32 mouse cellular contexts compared by ENCODE assay signal in genomic region chr17:68982094-68982493, GRCm38 (mm10).
"Had no signal": no experiment of that assay in that cellular context is flagged by ENCODE, and none has a peak within 500 bp of the region (broad histone marks: within the 10 kb centered on the region; RNA-seq: fewer than 3 reads in every experiment).

No protein-coding gene starts in this region.

- H3K9me3 ChIP-seq: limb, embryonic 10.5 days; limb, embryonic 12.5 days; limb, embryonic 13.5 days; limb, embryonic 15.5 days; liver, embryonic 12.5 days; liver, embryonic 13.5 days; liver, embryonic 15.5 days; lung, embryonic 15.5 days; midbrain, embryonic 10.5 days; midbrain, embryonic 12.5 days; midbrain, embryonic 13.5 days; midbrain, embryonic 15.5 days; neural tube, embryonic 12.5 days had no signal

- H3K4me2 ChIP-seq: limb, embryonic 12.5 days; limb, embryonic 13.5 days; limb, embryonic 15.5 days; liver, embryonic 11.5 days; liver, embryonic 12.5 days; liver, embryonic 13.5 days; liver, embryonic 15.5 days; lung, embryonic 14.5 days; lung, embryonic 15.5 days; midbrain, embryonic 11.5 days; midbrain, embryonic 12.5 days; midbrain, embryonic 13.5 days; midbrain, embryonic 15.5 days; neural tube, embryonic 12.5 days had no signal

- H3K36me3 ChIP-seq: limb, embryonic 10.5 days; limb, embryonic 12.5 days; limb, embryonic 13.5 days; limb, embryonic 15.5 days; liver, embryonic 12.5 days; liver, embryonic 13.5 days; liver, embryonic 15.5 days; lung, embryonic 15.5 days; midbrain, embryonic 10.5 days; midbrain, embryonic 12.5 days; midbrain, embryonic 13.5 days; midbrain, embryonic 15.5 days; neural tube, embryonic 12.5 days had no signal

- H3K9ac ChIP-seq: limb, embryonic 12.5 days; limb, embryonic 13.5 days; limb, embryonic 15.5 days; liver, embryonic 12.5 days; liver, embryonic 13.5 days; liver, embryonic 14.5 days; liver, embryonic 15.5 days; liver, postnatal 0 days; lung, embryonic 14.5 days; lung, embryonic 15.5 days; midbrain, embryonic 12.5 days; midbrain, embryonic 13.5 days; midbrain, embryonic 15.5 days; neural tube, embryonic 12.5 days had no signal

- ATAC-seq: liver, embryonic 12.5 days; liver, postnatal 0 days; lung, postnatal 0 days; midbrain, embryonic 13.5 days; midbrain, embryonic 15.5 days; midbrain, embryonic 16.5 days had no signal

- DNase-seq: left cerebral cortex, postnatal 4 days; liver; liver, embryonic 13.5 days; liver, postnatal 0 days; lung, adult 18-20 months; lung, adult 2 months; lung, embryonic 14.5 days; lung, postnatal 10 days; lung, postnatal 14 days; lung, postnatal 36 days; lung, postnatal 4 days; midbrain, embryonic 14.5 days had no signal

- H3K27ac ChIP-seq: limb, embryonic 10.5 days; limb, embryonic 12.5 days; limb, embryonic 13.5 days; limb, embryonic 15.5 days; liver, embryonic 12.5 days; liver, embryonic 13.5 days; liver, embryonic 14.5 days; liver, embryonic 15.5 days; lung, embryonic 15.5 days; macrophage; midbrain, embryonic 10.5 days; midbrain, embryonic 12.5 days; midbrain, embryonic 13.5 days; midbrain, embryonic 15.5 days; neural tube, embryonic 12.5 days had no signal

- H3K4me3 ChIP-seq: limb, embryonic 10.5 days; limb, embryonic 12.5 days; limb, embryonic 13.5 days; limb, embryonic 15.5 days; liver, embryonic 12.5 days; liver, embryonic 13.5 days; liver, embryonic 15.5 days; lung, embryonic 15.5 days; megakaryocyte, embryonic 14.5 days; midbrain, embryonic 10.5 days; midbrain, embryonic 12.5 days; midbrain, embryonic 13.5 days; midbrain, embryonic 15.5 days; myocyte; neural tube, embryonic 12.5 days had no signal

- H3K4me1 ChIP-seq: limb, embryonic 10.5 days; limb, embryonic 12.5 days; limb, embryonic 13.5 days; limb, embryonic 15.5 days; liver, embryonic 12.5 days; liver, embryonic 13.5 days; liver, embryonic 15.5 days; lung, embryonic 15.5 days; megakaryocyte, embryonic 14.5 days; midbrain, embryonic 10.5 days; midbrain, embryonic 12.5 days; midbrain, embryonic 13.5 days; midbrain, embryonic 15.5 days; neural tube, embryonic 12.5 days had no signal

- H3K27me3 ChIP-seq: limb, embryonic 12.5 days; limb, embryonic 13.5 days; limb, embryonic 15.5 days; liver, embryonic 12.5 days; liver, embryonic 13.5 days; liver, embryonic 15.5 days; lung, embryonic 15.5 days; megakaryocyte, embryonic 14.5 days; midbrain, embryonic 12.5 days; midbrain, embryonic 13.5 days; midbrain, embryonic 15.5 days; neural tube, embryonic 12.5 days had no signal
